Mouse (Mus musculus): ENCODE measurements around the gene Atg9b. TPM values are rescaled to one million over a fixed set of nuclear protein-coding genes. Genes with fewer than 3 reads are reported as not detected.
A peak's percentile ranks its signal among the peaks of the same experiment; 100 is the strongest.
"Not testable (repeated sequence)": the region's sequence is repeated elsewhere in the genome, so short reads cannot be mapped to it uniquely, and the experiment has no call there.

Gene Atg9b
- total and polyA plus RNA-seq, 3 experiments: 0.89 to 2.2 (median 1.1) TPM

DNA sequence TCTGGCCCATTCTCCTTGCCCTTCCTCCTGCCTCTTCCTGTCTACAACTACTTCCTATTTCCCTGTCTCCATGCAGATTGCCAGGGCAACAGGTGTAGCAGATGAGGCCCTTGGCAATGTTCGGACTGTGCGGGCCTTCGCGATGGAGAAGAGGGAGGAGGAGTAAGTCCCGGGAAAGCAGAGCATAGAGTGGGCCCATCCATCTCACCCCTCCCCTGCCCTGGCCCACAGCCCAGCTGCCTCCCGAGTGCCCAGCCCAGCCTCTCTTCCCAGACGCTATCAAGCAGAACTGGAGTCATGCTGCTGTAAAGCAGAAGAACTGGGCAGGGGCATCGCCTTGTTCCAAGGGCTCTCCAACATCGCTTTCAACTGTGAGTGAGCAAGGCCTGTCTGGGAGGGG, 10.0 kb upstream of the Atg9b start:
- Histone ChIP-seq H3K27ac (no peak overlapping the region), H3K27me3 (ENCODE audit: control insufficient read depth, insufficient read depth, low read length) (no peaks in the 10 kb centered on the region), H3K36me3 (ENCODE audit: control insufficient read depth, insufficient read depth, low read length) (no peaks in the 10 kb centered on the region), H3K4me1 (ENCODE audit: control insufficient read depth, insufficient read depth, low read length) (no peaks in the 10 kb centered on the region), H3K79me2 (replicated peaks; ENCODE audit: control insufficient read depth, insufficient read depth, low read length) (no peaks in the 10 kb centered on the region), H3K9ac (ENCODE audit: low read depth, low read length) (no peak overlapping the region), H3K4me3 (no peak overlapping the region)
- no peak for TF ChIP-seq EP300 (IDR thresholded peaks at IDR 0.05; ENCODE audit: insufficient read depth, low read depth, low read length)
- TF ChIP-seq CTCF (IDR thresholded peaks at IDR 0.05): no peak
- TF ChIP-seq POLR2A (IDR thresholded peaks at IDR 0.05; ENCODE audit: insufficient read depth, low read depth, low read length): no peak
- 56% methylated on average over 9 of the region's 9 CpGs for WGBS
- DNase-seq: no peak
- intact Hi-C loops (cut with DNase I): no loop called here

- DNase-seq: no peak
- 79% methylated on average over 5 of the region's 5 CpGs for WGBS
- TF ChIP-seq EP300 (IDR thresholded peaks at IDR 0.05; ENCODE audit: insufficient read depth, low read depth, low read length): no peak
- TF ChIP-seq POLR2A (IDR thresholded peaks at IDR 0.05; ENCODE audit: insufficient read depth, low read depth, low read length): no peak
- no peak for TF ChIP-seq CTCF (IDR thresholded peaks at IDR 0.05)
- intact Hi-C loops (cut with DNase I): no loop called here
- Histone ChIP-seq H3K9ac (ENCODE audit: low read depth, low read length) (no peak overlapping the region), H3K36me3 (ENCODE audit: control insufficient read depth, insufficient read depth, low read length) (no peaks in the 10 kb centered on the region), H3K27me3 (ENCODE audit: control insufficient read depth, insufficient read depth, low read length) (no peaks in the 10 kb centered on the region), H3K79me2 (replicated peaks; ENCODE audit: control insufficient read depth, insufficient read depth, low read length) (no peaks in the 10 kb centered on the region), H3K4me3 (no peak overlapping the region), H3K27ac (no peak overlapping the region), H3K4me1 (ENCODE audit: control insufficient read depth, insufficient read depth, low read length) (no peaks in the 10 kb centered on the region)
Observed at GRCm38 (mm10) chr5:24400911-24401605, 9.1 kb upstream of the Atg9b start.

DNA sequence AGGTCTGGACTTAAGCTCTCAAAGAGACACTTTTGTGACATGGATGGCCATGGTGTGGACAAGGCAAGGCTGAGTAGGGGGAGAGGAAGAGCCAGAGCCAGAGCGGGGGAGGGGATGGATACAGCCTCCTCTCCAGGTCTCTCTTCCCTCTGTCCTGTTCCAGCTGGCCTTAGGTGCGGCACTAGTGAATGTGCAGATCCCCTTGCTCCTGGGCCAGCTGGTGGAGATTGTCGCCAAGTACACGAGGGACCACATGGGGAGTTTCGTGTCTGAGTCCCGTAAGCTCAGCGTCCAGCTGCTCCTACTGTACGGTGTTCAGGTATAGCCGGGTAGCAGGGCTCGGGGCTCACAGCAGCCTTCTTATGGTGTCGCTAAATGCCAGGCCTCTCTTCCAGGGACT, 8.4 kb upstream of the Atg9b start:
- DNase-seq: no peak
- 86% methylated on average over 11 of the region's 11 CpGs for WGBS
- H3K27ac ChIP-seq: no peak overlapping the region

GRCm38 (mm10) chr5:24399686-24400085, 7.7 kb upstream of the Atg9b start:
- H3K36me3 ChIP-seq (ENCODE audit: control insufficient read depth, insufficient read depth, low read length): no peaks in the 10 kb centered on the region
- no peaks in the 10 kb centered on the region for H3K27me3 ChIP-seq (ENCODE audit: control insufficient read depth, insufficient read depth, low read length)
- TF ChIP-seq POLR2A (IDR thresholded peaks at IDR 0.05; ENCODE audit: insufficient read depth, low read depth, low read length) (no peak), CTCF (IDR thresholded peaks at IDR 0.05) (no peak), EP300 (IDR thresholded peaks at IDR 0.05; ENCODE audit: insufficient read depth, low read depth, low read length) (no peak)

More for the DNA sequence above, 8.4 kb upstream of the Atg9b start:
- TF ChIP-seq CTCF (IDR thresholded peaks at IDR 0.05): no peak
- TF ChIP-seq POLR2A (IDR thresholded peaks at IDR 0.05; ENCODE audit: insufficient read depth, low read depth, low read length): no peak
- TF ChIP-seq EP300 (IDR thresholded peaks at IDR 0.05; ENCODE audit: insufficient read depth, low read depth, low read length): no peak
- H3K36me3 ChIP-seq (ENCODE audit: control insufficient read depth, insufficient read depth, low read length): no peaks in the 10 kb centered on the region
- no peak overlapping the region for H3K4me3 ChIP-seq
- H3K4me1 ChIP-seq (ENCODE audit: control insufficient read depth, insufficient read depth, low read length): no peaks in the 10 kb centered on the region
- intact Hi-C loops (cut with DNase I): no loop called here
- H3K79me2 ChIP-seq (replicated peaks; ENCODE audit: control insufficient read depth, insufficient read depth, low read length): no peaks in the 10 kb centered on the region
- H3K27me3 ChIP-seq (ENCODE audit: control insufficient read depth, insufficient read depth, low read length): no peaks in the 10 kb centered on the region
- no peak overlapping the region for H3K9ac ChIP-seq (ENCODE audit: low read depth, low read length)

GRCm38 (mm10) chr5:24396254-24396653, 4.3 kb upstream of the Atg9b start:
- H3K4me1 ChIP-seq (ENCODE audit: control insufficient read depth, insufficient read depth, low read length); H3K27me3 ChIP-seq (ENCODE audit: control insufficient read depth, insufficient read depth, low read length); intact Hi-C loops (cut with DNase I); DNase-seq; H3K36me3 ChIP-seq (ENCODE audit: control insufficient read depth, insufficient read depth, low read length); H3K27ac ChIP-seq; H3K4me3 ChIP-seq; H3K79me2 ChIP-seq (replicated peaks; ENCODE audit: control insufficient read depth, insufficient read depth, low read length); H3K9ac ChIP-seq (ENCODE audit: low read depth, low read length): not testable (repeated sequence)
- 88% methylated on average over 6 of the region's 6 CpGs for WGBS
- peak; percentile 57 for TF ChIP-seq CTCF (IDR thresholded peaks at IDR 0.05)

More at GRCm38 (mm10) chr5:24399686-24400085, 7.7 kb upstream of the Atg9b start:
- DNase-seq: no peak
- intact Hi-C loops (cut with DNase I): no loop called here
- Histone ChIP-seq H3K4me1 (ENCODE audit: control insufficient read depth, insufficient read depth, low read length) (no peaks in the 10 kb centered on the region), H3K27ac (no peak overlapping the region), H3K79me2 (replicated peaks; ENCODE audit: control insufficient read depth, insufficient read depth, low read length) (no peaks in the 10 kb centered on the region), H3K4me3 (no peak overlapping the region), H3K9ac (ENCODE audit: low read depth, low read length) (no peak overlapping the region)
- 74% methylated on average over 10 of the region's 10 CpGs for WGBS

DNA sequence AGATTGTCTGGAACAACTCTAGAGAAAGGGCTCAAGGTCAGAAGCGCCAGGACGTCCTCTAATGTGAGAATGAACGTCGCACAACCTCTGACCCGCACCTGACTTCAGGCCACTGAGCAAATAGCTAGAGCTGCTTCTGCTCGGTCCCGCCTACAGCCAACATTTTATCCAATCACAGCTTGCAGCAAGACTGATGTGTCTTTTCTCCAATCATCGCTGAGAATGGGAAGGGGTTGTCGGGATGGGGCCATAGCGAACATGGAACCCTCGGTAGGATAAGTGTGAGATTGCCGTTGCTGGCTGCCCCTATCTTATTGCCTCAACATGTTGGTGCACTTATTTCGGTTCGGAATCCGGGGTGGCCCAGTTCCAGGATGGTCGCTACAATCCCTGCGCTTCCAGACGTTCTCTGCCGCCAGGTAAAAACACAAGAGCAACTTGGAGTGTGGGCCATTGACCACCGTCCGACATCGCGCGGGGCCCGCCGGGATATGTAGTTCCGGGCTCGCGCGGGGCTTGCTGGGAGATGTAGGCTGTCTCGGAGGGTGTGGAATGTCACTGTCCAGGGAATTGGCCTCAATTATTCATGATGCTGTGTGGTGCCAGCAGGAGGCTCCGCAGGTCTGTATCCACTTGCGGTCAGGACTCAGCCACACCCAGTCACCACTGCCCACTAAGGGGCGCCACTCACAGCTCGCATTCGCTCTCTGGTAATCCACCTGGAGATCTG, 2.4 kb upstream of the Atg9b start:
- DNase-seq: peak; percentile 96 to 98
- no peaks in the 10 kb centered on the region for H3K36me3 ChIP-seq (ENCODE audit: control insufficient read depth, insufficient read depth, low read length)
- peak; percentile 63 for TF ChIP-seq EP300 (IDR thresholded peaks at IDR 0.05; ENCODE audit: insufficient read depth, low read depth, low read length)
- peak; percentile 92 for TF ChIP-seq CTCF (IDR thresholded peaks at IDR 0.05)
- TF ChIP-seq POLR2A (IDR thresholded peaks at IDR 0.05; ENCODE audit: insufficient read depth, low read depth, low read length): peak; percentile 84
- peaks cover 2% of the 10 kb centered on the region for H3K4me1 ChIP-seq (ENCODE audit: control insufficient read depth, insufficient read depth, low read length)
- peak overlapping the region; percentile 90 for H3K27ac ChIP-seq
- WGBS: 1% methylated on average over 36 of the region's 36 CpGs
- intact Hi-C loops (cut with DNase I): loop anchor here (1.0 to 5.0 kb wide), 3 partner anchors 29 to 76 kb away; partner anchors contain the start of genes Cdk5 and Slc4a2
- no peaks in the 10 kb centered on the region for H3K27me3 ChIP-seq (ENCODE audit: control insufficient read depth, insufficient read depth, low read length)
- H3K9ac ChIP-seq (ENCODE audit: low read depth, low read length): peak overlapping the region; percentile 58
- H3K4me3 ChIP-seq: peak overlapping the region; percentile 69
- no peaks in the 10 kb centered on the region for H3K79me2 ChIP-seq (replicated peaks; ENCODE audit: control insufficient read depth, insufficient read depth, low read length)
